Mouse (Mus musculus): ENCODE results near the gene Fahd2a. TPM values are rescaled to one million over a fixed set of nuclear protein-coding genes. Genes with fewer than 3 reads are reported as not detected.

The Fahd2a gene
- 15.3 TPM for polyA plus RNA-seq (2017; shearing (Covaris generic))

DNA sequence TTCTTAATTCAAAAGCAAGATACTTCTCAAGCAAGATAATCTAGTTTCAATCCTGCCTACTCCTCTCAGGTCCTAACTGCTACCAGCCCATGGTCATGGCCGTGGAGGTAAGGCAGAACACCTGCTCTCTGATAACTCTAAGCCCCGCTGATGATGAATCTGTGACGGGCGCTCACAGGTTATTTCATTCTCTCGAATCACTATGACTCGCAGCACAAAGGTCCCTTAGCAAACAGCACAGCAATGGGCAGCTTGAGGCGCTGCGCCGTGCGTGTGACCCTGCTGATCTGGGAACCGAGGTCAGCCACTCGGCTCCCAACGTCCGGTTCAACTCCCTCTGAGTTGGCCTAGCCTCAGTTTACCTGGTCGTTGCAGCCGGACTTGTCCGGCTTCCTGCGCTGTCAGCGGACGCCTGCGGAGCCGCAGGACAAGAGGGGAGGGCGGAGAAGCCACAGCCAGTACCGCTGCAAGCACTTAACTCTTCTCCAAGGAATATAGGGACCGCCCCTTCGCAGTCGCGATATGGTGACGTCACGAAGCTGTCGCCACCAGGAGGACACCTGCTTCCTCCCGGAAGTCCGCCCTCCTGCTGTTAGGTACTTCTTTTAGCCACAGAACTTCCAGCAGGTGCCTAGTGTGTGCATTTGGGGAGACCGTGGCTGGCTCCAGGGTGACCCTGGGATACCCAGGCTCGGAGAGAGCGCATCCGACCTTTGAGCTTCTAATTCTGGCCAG, at the start of gene Fahd2a:
Fahd2a (minus strand) TSS at position 511 of the 735 bp plus-strand sequence.

DNA sequence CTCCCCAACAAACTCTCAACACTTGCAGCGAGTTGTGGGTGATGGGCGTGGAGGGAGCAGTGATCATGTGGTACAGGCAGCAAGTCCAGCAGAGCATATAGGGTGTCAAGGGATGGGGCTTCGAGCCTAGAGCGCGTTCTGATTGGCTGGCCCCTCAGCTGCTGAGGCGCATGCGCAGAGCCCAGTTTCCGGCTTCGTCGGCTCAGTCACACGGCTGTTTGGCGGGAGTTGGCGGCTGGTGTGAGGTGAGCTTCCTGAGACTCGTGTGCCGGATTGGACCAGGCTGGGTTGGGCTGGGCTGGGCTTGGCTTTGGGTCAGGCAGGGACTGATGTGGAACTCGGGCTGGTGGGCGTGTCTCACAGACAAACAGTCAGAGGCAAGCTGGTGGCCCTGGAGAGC, 19.4 kb downstream of the Fahd2a start, which contains the start of gene Gpat2:
Gpat2 (plus strand) TSS at position 223 of the 400 bp plus-strand sequence.

Other genes with a start within 250 kb of the Fahd2a start
- 0.57 TPM for gene 1810024B03Rik, start 236.3 kb downstream of the Fahd2a start, polyA plus RNA-seq (2017; shearing (Covaris generic))
- gene Snrnp200, start 236.2 kb downstream of the Fahd2a start, polyA plus RNA-seq (2017; shearing (Covaris generic)) = 116 TPM
- gene Ciao1, start 196.7 kb downstream of the Fahd2a start, polyA plus RNA-seq (2017; shearing (Covaris generic)) = 94.4 TPM
- 29.0 TPM for gene Tmem127, start 196.7 kb downstream of the Fahd2a start, polyA plus RNA-seq (2017; shearing (Covaris generic))
- gene Stard7, start 174.3 kb downstream of the Fahd2a start, polyA plus RNA-seq (2017; shearing (Covaris generic)) = 90.9 TPM
- gene Dusp2, start 108.4 kb downstream of the Fahd2a start, polyA plus RNA-seq (2017; shearing (Covaris generic)) = 209 TPM
- gene Astl, start 105.9 kb downstream of the Fahd2a start, polyA plus RNA-seq (2017; shearing (Covaris generic)) = not detected
- not detected for gene Adra2b, start 81.4 kb downstream of the Fahd2a start, polyA plus RNA-seq (2017; shearing (Covaris generic))
- gene Gpat2, start 19.4 kb downstream of the Fahd2a start, polyA plus RNA-seq (2017; shearing (Covaris generic)) = 0.35 TPM
- gene Kcnip3, start 77.5 kb upstream of the Fahd2a start, polyA plus RNA-seq (2017; shearing (Covaris generic)) = 0.27 TPM
- gene Prom2, start 96.9 kb upstream of the Fahd2a start, polyA plus RNA-seq (2017; shearing (Covaris generic)) = not detected
- gene Zfp661, start 142.5 kb upstream of the Fahd2a start, polyA plus RNA-seq (2017; shearing (Covaris generic)) = 3.2 TPM
- 119 TPM for gene Mrps5, start 142.7 kb upstream of the Fahd2a start, polyA plus RNA-seq (2017; shearing (Covaris generic))
- not detected for gene Mal, start 212.1 kb upstream of the Fahd2a start, polyA plus RNA-seq (2017; shearing (Covaris generic))

Data from naive thymus-derived CD4-positive, alpha-beta T cell, adult 5 months (primary cell).